8 mouse cellular contexts compared by ENCODE assay signal in genomic region chr5:136243851-136244761, GRCm38 (mm10). TPM values are rescaled to one million over a fixed set of nuclear protein-coding genes. Genes with fewer than 3 reads are reported as not detected.
A peak's percentile ranks its signal among the peaks of the same experiment; 100 is the strongest.
DNase-seq lines count a peak whose midpoint lies in the region; ATAC-seq and TF ChIP-seq lines count a peak whose summit lies in the region.

No protein-coding gene starts in this region.

- H3K27me3 ChIP-seq in embryonic facial prominence, embryonic 14.5 days (replicated peaks; ENCODE audit: control insufficient read depth, insufficient read depth, low read length), result no peaks in the 10 kb centered on the region
- H3K27me3 ChIP-seq in hindbrain, embryonic 15.5 days, result no peaks in the 10 kb centered on the region
- H3K27me3 ChIP-seq in liver, embryonic 14.5 days (ENCODE audit: control insufficient read depth, insufficient read depth, low read length), result peaks cover 9% of the 10 kb centered on the region

- TF ChIP-seq CTCF in lung, adult 2 months (IDR thresholded peaks at IDR 0.05; ENCODE audit: insufficient read depth, low read length), result no peak
- TF ChIP-seq CTCF in liver, embryonic 14.5 days (IDR thresholded peaks at IDR 0.05; ENCODE audit: low read depth), result no peak

- H3K4me2 ChIP-seq in embryonic facial prominence, embryonic 14.5 days (ENCODE audit: low read depth, low read length), result peak overlapping the region; percentile 81
- peak overlapping the region; percentile 82 for H3K4me2 ChIP-seq in hindbrain, embryonic 15.5 days
- H3K4me2 ChIP-seq in liver, embryonic 14.5 days (ENCODE audit: low read depth), result peak overlapping the region; percentile 72

- WGBS in lung, adult 2 months, result 2% methylated on average over 61 of the region's 67 CpGs
- 1% methylated on average over 46 of the region's 67 CpGs for WGBS in embryonic facial prominence, embryonic 14.5 days
- under 1% methylated on average over 58 of the region's 67 CpGs for WGBS in hindbrain, embryonic 15.5 days
- WGBS in liver, embryonic 14.5 days (ENCODE audit: insufficient replicate concordance), result under 1% methylated on average over 59 of the region's 67 CpGs

- ATAC-seq in embryonic facial prominence, embryonic 14.5 days (ENCODE audit: low read depth), result peak; percentile 28
- peak; percentile 52 for ATAC-seq in hindbrain, embryonic 15.5 days (ENCODE audit: low FRiP score, low read depth)
- ATAC-seq in liver, embryonic 14.5 days (ENCODE audit: insufficient read depth), result peak; percentile 30

- DNase-seq in lung, adult 2 months, result no peak
- no peak for DNase-seq in lung, postnatal 36 days
- DNase-seq in adrenal gland, postnatal 14 days, result peak; percentile 66
- no peak for DNase-seq in embryonic facial prominence, embryonic 14.5 days (ENCODE audit: low spot score)
- DNase-seq in liver, embryonic 14.5 days (ENCODE audit: low read depth in 3 of 3, low spot score in 3 of 3), result no peak
- peak; percentile 67 for DNase-seq in retina, postnatal 1 day
- DNase-seq in spleen, postnatal 10 days (ENCODE audit: low spot score in 2 of 2), result no peak

- no peaks in the 10 kb centered on the region for H3K9me3 ChIP-seq in embryonic facial prominence, embryonic 14.5 days (ENCODE audit: control insufficient read depth, low read length)
- H3K9me3 ChIP-seq in hindbrain, embryonic 15.5 days, result no peaks in the 10 kb centered on the region
- H3K9me3 ChIP-seq in liver, embryonic 14.5 days (ENCODE audit: control insufficient read depth, low read length), result no peaks in the 10 kb centered on the region

- H3K27ac ChIP-seq in embryonic facial prominence, embryonic 14.5 days (replicated peaks; ENCODE audit: low read depth, low read length), result peak overlapping the region; percentile 67; the same call in 1 of the 2 replicates
- H3K27ac ChIP-seq in hindbrain, embryonic 15.5 days (replicated peaks), result peak overlapping the region; percentile 87
- H3K27ac ChIP-seq in liver, embryonic 14.5 days, result no peak overlapping the region

- no peak for TF ChIP-seq POLR2A in lung, adult 2 months (IDR thresholded peaks at IDR 0.05; ENCODE audit: borderline replicate concordance, extremely low read depth, low read depth, low read length)

- H3K9ac ChIP-seq in embryonic facial prominence, embryonic 14.5 days (ENCODE audit: low read depth, low read length), result peak overlapping the region; percentile 76
- H3K9ac ChIP-seq in hindbrain, embryonic 15.5 days, result peak overlapping the region; percentile 90
- H3K9ac ChIP-seq in liver, embryonic 14.5 days (replicated peaks), result no peak overlapping the region

- TF ChIP-seq EP300 in liver, embryonic 14.5 days (IDR thresholded peaks at IDR 0.05; ENCODE audit: low read depth), result no peak

- H3K4me3 ChIP-seq in lung, adult 2 months (replicated peaks; ENCODE audit: extremely low read depth, low read depth, low read length), result peak overlapping the region; percentile 56
- H3K4me3 ChIP-seq in embryonic facial prominence, embryonic 14.5 days (ENCODE audit: low read depth, low read length), result peak overlapping the region; percentile 78
- H3K4me3 ChIP-seq in hindbrain, embryonic 15.5 days, result peak overlapping the region; percentile 80
- H3K4me3 ChIP-seq in liver, embryonic 14.5 days (ENCODE audit: insufficient read depth in 1 of 2, low read depth in 2 of 2, low read length in 2 of 2), result peak overlapping the region; percentile 47 to 57

- peaks cover 7% of the 10 kb centered on the region; the same call in 1 of the 2 replicates for H3K4me1 ChIP-seq in lung, adult 2 months (ENCODE audit: control insufficient read depth, insufficient read depth, low read length)
- H3K4me1 ChIP-seq in embryonic facial prominence, embryonic 14.5 days (ENCODE audit: control insufficient read depth, insufficient read depth, low read length), result 0 out of 2 replicates have a peak, but pooled peaks cover 6% of the 10 kb centered on the region
- peaks cover 33% of the 10 kb centered on the region for H3K4me1 ChIP-seq in hindbrain, embryonic 15.5 days (replicated peaks)
- 0 out of 4 replicates have a peak, but pooled peaks cover 0 to 3% of the 10 kb centered on the region in 2 experiments for H3K4me1 ChIP-seq in liver, embryonic 14.5 days (replicated peaks; ENCODE audit: control insufficient read depth in 2 of 2, insufficient read depth in 2 of 2, low read length in 1 of 2)

- H3K36me3 ChIP-seq in embryonic facial prominence, embryonic 14.5 days (ENCODE audit: control insufficient read depth, insufficient read depth, low read length), result no peaks in the 10 kb centered on the region
- no peaks in the 10 kb centered on the region for H3K36me3 ChIP-seq in hindbrain, embryonic 15.5 days
- H3K36me3 ChIP-seq in liver, embryonic 14.5 days (replicated peaks; ENCODE audit: control insufficient read depth, insufficient read depth, low read depth), result no peaks in the 10 kb centered on the region

RNA-seq across cellular contexts. Expression of gene Sh2b2, which starts 2.2 kb away (rescaled TPM):
- 11.5 and 12.6 TPM in 2 replicates for polyA plus RNA-seq in lung, adult 2 months (2012; rRNA removed)
- total RNA-seq in adrenal gland, postnatal 14 days (2021), result 21.9 and 24.5 TPM in 2 replicates
- polyA plus RNA-seq in embryonic facial prominence, embryonic 14.5 days (2014; fragmentation: Nextera tagmentation; extraction: Ambion mirVana), result 10.2 and 10.3 TPM in 2 replicates
- 23.3 and 27.1 TPM in 2 replicates for polyA plus RNA-seq in hindbrain, embryonic 15.5 days (2015; fragmentation: Nextera tagmentation; extraction: Ambion mirVana)
- polyA plus RNA-seq in liver, embryonic 14.5 days (2012; rRNA removed), result 1.8 and 8.5 TPM in 2 replicates
- 1.4 and 1.5 TPM in 2 replicates for polyA plus RNA-seq in liver, embryonic 14.5 days (2014; fragmentation: Nextera tagmentation; extraction: Ambion mirVana)

RNA-seq across cellular contexts. Expression of gene Prkrip1, which starts 45.3 kb away (rescaled TPM):
- polyA plus RNA-seq in lung, adult 2 months (2012; rRNA removed), result 8.9 and 11.0 TPM in 2 replicates
- 31.8 and 36.4 TPM in 2 replicates for total RNA-seq in adrenal gland, postnatal 14 days (2021)
- 48.0 and 52.0 TPM in 2 replicates for polyA plus RNA-seq in embryonic facial prominence, embryonic 14.5 days (2014; fragmentation: Nextera tagmentation; extraction: Ambion mirVana)
- 60.6 and 61.2 TPM in 2 replicates for polyA plus RNA-seq in hindbrain, embryonic 15.5 days (2015; fragmentation: Nextera tagmentation; extraction: Ambion mirVana)
- polyA plus RNA-seq in liver, embryonic 14.5 days (2012; rRNA removed), result 5.6 and 16.0 TPM in 2 replicates
- polyA plus RNA-seq in liver, embryonic 14.5 days (2014; fragmentation: Nextera tagmentation; extraction: Ambion mirVana), result 25.0 and 32.2 TPM in 2 replicates

Comparison
In these comparisons a context has a peak if more than half of its experiments do, and no peak if none do; other contexts are left out.
1. DNase-seq: peak in adrenal gland, postnatal 14 days (single experiment) and retina, postnatal 1 day (single experiment); none in lung, adult 2 months (single experiment), lung, postnatal 36 days (single experiment), embryonic facial prominence, embryonic 14.5 days (single experiment), liver, embryonic 14.5 days (0 of 3) and spleen, postnatal 10 days (0 of 2).
2. Peak in every context shown above with its lines, with median percentiles within 50 percentile points of each other: H3K4me3 ChIP-seq, ATAC-seq and H3K4me2 ChIP-seq.